Mouse (Mus musculus) erythroblast, embryonic 14.5 days (primary cell): ENCODE data around the gene Obp2a.

Experiments
- GATA1 ChIP-seq: IDR thresholded peaks from 2 replicates; pipeline ENCODE4 v1.6.1; 2012; ENCODE audit warnings: low read length, inconsistent platforms, mixed read lengths
- TAL1 ChIP-seq: IDR thresholded peaks from 3 replicates; pipeline ENCODE4 v1.6.1; 2012; ENCODE audit warnings: low read length, inconsistent platforms, mixed read lengths

- no peak for TF ChIP-seq TAL1
- TF ChIP-seq GATA1 = no peak
These were observed 17.4 kb downstream of the Obp2a start for GRCm38 (mm10) chr2:25717222-25717621.
